20 mouse cellular contexts compared by ENCODE assay signal in genomic region chr5:27258636-27259035, GRCm38 (mm10).
"Had no signal": no experiment of that assay in that cellular context is flagged by ENCODE, and none has a peak within 500 bp of the region (broad histone marks: within the 10 kb centered on the region; RNA-seq: fewer than 3 reads in every experiment).

No protein-coding gene starts in this region.

- H3K27me3 ChIP-seq: limb, embryonic 15.5 days; midbrain, embryonic 12.5 days; midbrain, embryonic 15.5 days; neural tube, embryonic 13.5 days; stomach, embryonic 15.5 days had no signal

- ATAC-seq: liver, postnatal 0 days; lung, postnatal 0 days; midbrain, embryonic 15.5 days had no signal

- H3K4me1 ChIP-seq: limb, embryonic 15.5 days; stomach, embryonic 15.5 days had no signal

- H3K27ac ChIP-seq: kidney, postnatal 0 days; limb, embryonic 12.5 days; limb, embryonic 15.5 days; liver, embryonic 14.5 days; macrophage; midbrain, embryonic 12.5 days; midbrain, embryonic 15.5 days; neural tube, embryonic 13.5 days; stomach, embryonic 15.5 days had no signal

- H3K4me2 ChIP-seq: limb, embryonic 12.5 days; limb, embryonic 15.5 days; liver, embryonic 11.5 days; lung, embryonic 14.5 days; midbrain, embryonic 12.5 days; midbrain, embryonic 15.5 days; neural tube, embryonic 13.5 days; stomach, embryonic 15.5 days had no signal

- H3K9me3 ChIP-seq: limb, embryonic 15.5 days; midbrain, embryonic 12.5 days; midbrain, embryonic 15.5 days; stomach, embryonic 15.5 days had no signal

- H3K4me3 ChIP-seq: limb, embryonic 12.5 days; limb, embryonic 15.5 days; midbrain, embryonic 12.5 days; midbrain, embryonic 15.5 days; myocyte; neural tube, embryonic 13.5 days; stomach, embryonic 15.5 days had no signal

- H3K36me3 ChIP-seq: limb, embryonic 12.5 days; limb, embryonic 15.5 days; midbrain, embryonic 12.5 days; midbrain, embryonic 15.5 days; neural tube, embryonic 13.5 days; stomach, embryonic 15.5 days had no signal

- DNase-seq: kidney, postnatal 25 days; left cerebral cortex, postnatal 4 days; liver, postnatal 0 days; lung, embryonic 14.5 days; retina, postnatal 1 day; right cerebral cortex, postnatal 25 days; spleen, adult 18-20 months; thymus, postnatal 36 days had no signal

- H3K9ac ChIP-seq: limb, embryonic 12.5 days; limb, embryonic 15.5 days; liver, embryonic 14.5 days; liver, postnatal 0 days; lung, embryonic 14.5 days; midbrain, embryonic 12.5 days; midbrain, embryonic 15.5 days; neural tube, embryonic 13.5 days; stomach, embryonic 15.5 days had no signal
